Mouse (Mus musculus): ENCODE results near the gene Sdk1. TPM values are rescaled to one million over a fixed set of nuclear protein-coding genes. Genes with fewer than 3 reads are reported as not detected.

The Sdk1 gene
- polyA plus RNA-seq, 1 experiment = not detected

- TF ChIP-seq POLR2A (IDR thresholded peaks at IDR 0.05; ENCODE audit: insufficient read depth, low read depth, low read length) (no peak), CTCF (IDR thresholded peaks at IDR 0.05; ENCODE audit: insufficient read depth, low read depth, low read length) (no peak)
- no peaks in the 10 kb centered on the region; the same call in 1 of the 2 replicates for H3K4me1 ChIP-seq (ENCODE audit: control insufficient read depth, insufficient read depth, low read length)
These were observed 594.3 kb downstream of the Sdk1 start for GRCm38 (mm10) chr5:141835566-141835965.

GRCm38 (mm10) chr5:141836892-141837455 lies 595.7 kb downstream of the Sdk1 start:
- no peak overlapping the region for H3K27ac ChIP-seq (ENCODE audit: insufficient read depth, low read depth, low read length)
- no peak for TF ChIP-seq POLR2A (IDR thresholded peaks at IDR 0.05; ENCODE audit: insufficient read depth, low read depth, low read length)
- TF ChIP-seq CTCF (IDR thresholded peaks at IDR 0.05; ENCODE audit: insufficient read depth, low read depth, low read length) = no peak
- 60% methylated on average over 8 of the region's 8 CpGs for WGBS
- no peaks in the 10 kb centered on the region; the same call in 1 of the 2 replicates for H3K4me1 ChIP-seq (ENCODE audit: control insufficient read depth, insufficient read depth, low read length)
- H3K4me3 ChIP-seq (ENCODE audit: insufficient read depth, low read depth, low read length) = no peak overlapping the region

More at GRCm38 (mm10) chr5:141835566-141835965, 594.3 kb downstream of the Sdk1 start:
- WGBS = 60% methylated on average over 6 of the region's 6 CpGs
- Histone ChIP-seq H3K4me3 (ENCODE audit: insufficient read depth, low read depth, low read length) (no peak overlapping the region), H3K27ac (ENCODE audit: insufficient read depth, low read depth, low read length) (no peak overlapping the region)

- WGBS = 95% methylated on average over 4 of the region's 4 CpGs
- Histone ChIP-seq H3K4me3 (ENCODE audit: insufficient read depth, low read depth, low read length) (no peak overlapping the region), H3K27ac (ENCODE audit: insufficient read depth, low read depth, low read length) (no peak overlapping the region), H3K4me1 (ENCODE audit: control insufficient read depth, insufficient read depth, low read length) (no peaks in the 10 kb centered on the region)
- TF ChIP-seq POLR2A (IDR thresholded peaks at IDR 0.05; ENCODE audit: insufficient read depth, low read depth, low read length) = no peak
- TF ChIP-seq CTCF (IDR thresholded peaks at IDR 0.05; ENCODE audit: insufficient read depth, low read depth, low read length) = no peak
These were observed 603.4 kb downstream of the Sdk1 start for GRCm38 (mm10) chr5:141844701-141845100.

- no peak overlapping the region for H3K4me3 ChIP-seq (ENCODE audit: insufficient read depth, low read depth, low read length)
- no peak overlapping the region for H3K27ac ChIP-seq (ENCODE audit: insufficient read depth, low read depth, low read length)
- H3K4me1 ChIP-seq (ENCODE audit: control insufficient read depth, insufficient read depth, low read length) = no peaks in the 10 kb centered on the region
- 94% methylated on average over 4 of the region's 4 CpGs for WGBS
- TF ChIP-seq CTCF (IDR thresholded peaks at IDR 0.05; ENCODE audit: insufficient read depth, low read depth, low read length) (no peak), POLR2A (IDR thresholded peaks at IDR 0.05; ENCODE audit: insufficient read depth, low read depth, low read length) (no peak)
These were observed 606.4 kb downstream of the Sdk1 start for GRCm38 (mm10) chr5:141847686-141848085.

GRCm38 (mm10) chr5:141852175-141852574 lies 610.9 kb downstream of the Sdk1 start:
- Histone ChIP-seq H3K4me3 (ENCODE audit: insufficient read depth, low read depth, low read length) (no peak overlapping the region), H3K4me1 (ENCODE audit: control insufficient read depth, insufficient read depth, low read length) (no peaks in the 10 kb centered on the region), H3K27ac (ENCODE audit: insufficient read depth, low read depth, low read length) (no peak overlapping the region)
- TF ChIP-seq CTCF (IDR thresholded peaks at IDR 0.05; ENCODE audit: insufficient read depth, low read depth, low read length) (no peak), POLR2A (IDR thresholded peaks at IDR 0.05; ENCODE audit: insufficient read depth, low read depth, low read length) (no peak)
- 76% methylated on average over 8 of the region's 8 CpGs for WGBS

- Histone ChIP-seq H3K4me3 (ENCODE audit: insufficient read depth, low read depth, low read length) (no peak overlapping the region), H3K4me1 (ENCODE audit: control insufficient read depth, insufficient read depth, low read length) (no peaks in the 10 kb centered on the region), H3K27ac (ENCODE audit: insufficient read depth, low read depth, low read length) (no peak overlapping the region)
- 95% methylated on average over 2 of the region's 2 CpGs for WGBS
- no peak for TF ChIP-seq POLR2A (IDR thresholded peaks at IDR 0.05; ENCODE audit: insufficient read depth, low read depth, low read length)
- TF ChIP-seq CTCF (IDR thresholded peaks at IDR 0.05; ENCODE audit: insufficient read depth, low read depth, low read length) = no peak
These were observed 615.2 kb downstream of the Sdk1 start for GRCm38 (mm10) chr5:141856447-141856846.

- no peak overlapping the region for H3K27ac ChIP-seq (ENCODE audit: insufficient read depth, low read depth, low read length)
- no peak for TF ChIP-seq POLR2A (IDR thresholded peaks at IDR 0.05; ENCODE audit: insufficient read depth, low read depth, low read length)
- no peak for TF ChIP-seq CTCF (IDR thresholded peaks at IDR 0.05; ENCODE audit: insufficient read depth, low read depth, low read length)
- WGBS = 86% methylated on average over 1 of the region's 1 CpGs
- no peak overlapping the region for H3K4me3 ChIP-seq (ENCODE audit: insufficient read depth, low read depth, low read length)
- H3K4me1 ChIP-seq (ENCODE audit: control insufficient read depth, insufficient read depth, low read length) = no peaks in the 10 kb centered on the region
These were observed 616.5 kb downstream of the Sdk1 start for GRCm38 (mm10) chr5:141857781-141858180.

GRCm38 (mm10) chr5:141858406-141859160 lies 617.3 kb downstream of the Sdk1 start:
- no peak overlapping the region for H3K4me3 ChIP-seq (ENCODE audit: insufficient read depth, low read depth, low read length)
- no peaks in the 10 kb centered on the region for H3K4me1 ChIP-seq (ENCODE audit: control insufficient read depth, insufficient read depth, low read length)
- TF ChIP-seq CTCF (IDR thresholded peaks at IDR 0.05; ENCODE audit: insufficient read depth, low read depth, low read length) (no peak), POLR2A (IDR thresholded peaks at IDR 0.05; ENCODE audit: insufficient read depth, low read depth, low read length) (no peak)
- WGBS = 12% methylated on average over 8 of the region's 8 CpGs
- no peak overlapping the region for H3K27ac ChIP-seq (ENCODE audit: insufficient read depth, low read depth, low read length)

GRCm38 (mm10) chr5:141866042-141866441 lies 624.8 kb downstream of the Sdk1 start:
- 83% methylated on average over 3 of the region's 3 CpGs for WGBS
- no peaks in the 10 kb centered on the region; the same call in 1 of the 2 replicates for H3K4me1 ChIP-seq (ENCODE audit: control insufficient read depth, insufficient read depth, low read length)
- H3K4me3 ChIP-seq (ENCODE audit: insufficient read depth, low read depth, low read length) = no peak overlapping the region
- H3K27ac ChIP-seq (ENCODE audit: insufficient read depth, low read depth, low read length) = no peak overlapping the region
- no peak for TF ChIP-seq POLR2A (IDR thresholded peaks at IDR 0.05; ENCODE audit: insufficient read depth, low read depth, low read length)
- TF ChIP-seq CTCF (IDR thresholded peaks at IDR 0.05; ENCODE audit: insufficient read depth, low read depth, low read length) = no peak

All from olfactory bulb, adult 2 months (tissue).